Mouse (Mus musculus) lung, postnatal 0 days (tissue): Measurements from ENCODE around the gene Pa2g4. TPM values are rescaled to one million over a fixed set of nuclear protein-coding genes. Genes with fewer than 3 reads are reported as not detected.

Experiments
- ATAC-seq: fragments of 200-750 bp; cut with Nextera tagmentation; 2 replicates; pipeline ENCODE4 v1.8.0; 2017; ENCODE audit warnings: moderate library complexity
- DNase-seq: peaks from one replicate; pipeline ENCODE4 v3.0.0-alpha.2; 2016; ENCODE audit warnings: low spot score
- H3K27ac ChIP-seq: fragments of 300-500 bp; sonication (generic); 2 replicates; pipeline ENCODE4 v1.5.1; 2014; ENCODE audit warnings: antibody characterized with exemption, mild to moderate bottlenecking, low read length, mixed read lengths
- H3K27me3 ChIP-seq: fragments of 300-500 bp; sonication (generic); replicated peaks from 2 replicates; pipeline ENCODE4 v1.6.1; 2014; ENCODE audit warnings: low read length, mixed read lengths; ENCODE audit not compliant: insufficient read depth
- H3K36me3 ChIP-seq: fragments of 300-500 bp; sonication (generic); 2 replicates; pipeline ENCODE4 v1.6.1; 2014; ENCODE audit warnings: low read length, mixed read lengths; ENCODE audit not compliant: insufficient read depth
- H3K4me1 ChIP-seq: fragments of 300-500 bp; sonication (generic); 2 replicates; pipeline ENCODE4 v1.6.1; 2014; ENCODE audit warnings: antibody characterized with exemption, low read depth, low read length, mixed read lengths; ENCODE audit not compliant: insufficient read depth
- H3K4me2 ChIP-seq: fragments of 300-500 bp; sonication (generic); replicated peaks from 2 replicates; pipeline ENCODE4 v1.6.1; 2014; ENCODE audit warnings: low read depth, mild to moderate bottlenecking, low read length, moderate library complexity, mixed read lengths
- H3K4me3 ChIP-seq: fragments of 300-500 bp; sonication (generic); 2 replicates; pipeline ENCODE4 v1.5.1; 2014; ENCODE audit warnings: low read depth, low read length
- H3K9ac ChIP-seq: fragments of 300-500 bp; sonication (generic); replicated peaks from 2 replicates; pipeline ENCODE4 v1.6.1; 2014; ENCODE audit warnings: low read depth, mild to moderate bottlenecking
- H3K9me3 ChIP-seq: fragments of 300-500 bp; sonication (generic); 2 replicates; pipeline ENCODE4 v1.6.1; 2016; ENCODE audit warnings: low read length, mixed read lengths
- CTCF ChIP-seq: IDR thresholded peaks from 2 replicates; pipeline ENCODE4 v1.5.1; 2016; ENCODE audit warnings: antibody characterized with exemption, mild to moderate bottlenecking
- EP300 ChIP-seq: IDR thresholded peaks from 2 replicates; pipeline ENCODE4 v1.6.1; 2016; ENCODE audit warnings: antibody characterized with exemption, mild to moderate bottlenecking, control low read depth
- WGBS: fragments of 180-500 bp; shearing (Covaris S2); extraction: QIAGEN DNeasy Blood & Tissue Kit; methylation state at CpG from one replicate; pipeline ENCODE4 v1.1.7; 2014; 5-methylcytosine and 5-hydroxymethylcytosine counted together
- polyA plus RNA-seq: library from polyadenylated mRNA; unstranded; fragments of >200 nt; fragmentation: Nextera tagmentation; extraction: Ambion mirVana; gene quantifications from 2 replicates; pipeline ENCODE4 v1.2.1, GENCODE M21; 2015

Pa2g4 gene
- polyA plus RNA-seq, 1 experiment from 2014 or later, result 64.2 TPM

DNA sequence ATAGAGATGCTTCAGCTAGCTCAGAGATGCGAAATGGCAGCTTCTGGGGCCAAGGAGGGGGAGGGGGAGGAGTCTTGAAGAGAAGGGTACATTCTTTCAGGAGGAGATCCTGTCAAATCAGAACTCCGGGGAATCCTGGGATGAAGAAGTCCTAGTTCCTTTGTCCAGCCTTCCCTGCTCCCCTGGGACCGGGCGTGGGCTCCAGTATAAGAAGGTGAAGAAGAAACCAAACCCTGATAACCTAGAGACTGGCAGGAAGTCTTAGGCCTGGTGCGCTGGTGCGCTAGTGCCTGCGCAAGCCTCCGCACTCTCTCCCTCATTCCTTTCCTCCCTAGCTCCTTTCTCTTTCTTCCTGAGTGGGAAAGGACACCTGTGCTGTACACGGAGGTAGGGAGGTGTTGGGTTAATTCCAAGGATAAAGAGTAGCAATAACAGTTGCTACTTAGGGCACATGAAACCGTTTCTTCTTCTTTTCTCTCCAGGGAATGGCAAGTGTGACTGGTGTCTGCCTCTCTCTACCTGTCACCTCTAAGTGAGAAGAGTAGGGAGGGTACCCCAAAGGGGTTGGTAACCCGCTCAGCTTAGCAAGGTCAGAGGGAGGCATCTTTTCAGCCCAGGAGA is 41.6 kb downstream of the Pa2g4 start:
- no peaks in the 10 kb centered on the region for H3K9me3 ChIP-seq
- no peak for TF ChIP-seq CTCF
- no peak for TF ChIP-seq EP300
- peak overlapping the region; percentile 85 for H3K4me3 ChIP-seq
- peaks cover 8% of the 10 kb centered on the region; the same call in 1 of the 2 replicates for H3K36me3 ChIP-seq
- no peaks in the 10 kb centered on the region for H3K27me3 ChIP-seq
- peak overlapping the region; percentile 93; the same call in 1 of the 2 replicates for H3K27ac ChIP-seq
- ATAC-seq, result no peak
- peaks cover 6% of the 10 kb centered on the region; the same call in 1 of the 2 replicates for H3K4me1 ChIP-seq
- 22% methylated on average over 11 of the region's 11 CpGs for WGBS
- H3K4me2 ChIP-seq, result peak overlapping the region; percentile 92
- no peak for DNase-seq
- peak overlapping the region; percentile 79 for H3K9ac ChIP-seq

DNA sequence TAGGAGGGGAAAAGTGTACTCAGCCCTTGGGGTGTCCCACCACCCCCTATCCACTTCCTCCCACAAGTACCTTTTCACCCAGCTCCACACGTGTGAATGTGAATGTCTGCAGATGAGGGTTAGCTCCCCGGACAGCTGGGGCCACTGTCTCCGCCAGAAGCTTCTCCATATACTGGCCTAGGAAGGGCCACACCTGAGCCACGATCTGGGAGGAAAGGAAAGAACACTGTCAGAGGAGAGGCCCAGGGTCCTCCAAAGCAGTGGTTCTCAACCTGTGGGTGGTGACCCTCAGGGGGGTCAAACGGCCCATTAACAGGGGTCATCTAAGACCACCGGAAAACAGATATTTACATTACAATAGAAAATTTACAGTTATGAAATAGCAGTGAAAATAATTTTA is 43.4 kb downstream of the Pa2g4 start:
- no peak for TF ChIP-seq EP300
- no peak for TF ChIP-seq CTCF

GRCm38 (mm10) chr10:128520591-128520990 is 45.2 kb downstream of the Pa2g4 start:
- DNase-seq, result no peak
- Histone ChIP-seq H3K9me3 (no peaks in the 10 kb centered on the region), H3K4me3 (no peak overlapping the region), H3K4me2 (no peak overlapping the region), H3K9ac (no peak overlapping the region), H3K27me3 (no peaks in the 10 kb centered on the region), H3K4me1 (peaks cover 6% of the 10 kb centered on the region; the same call in 1 of the 2 replicates), H3K36me3 (peaks cover 23% of the 10 kb centered on the region), H3K27ac (no peak overlapping the region)
- no peak for TF ChIP-seq CTCF
- no peak for TF ChIP-seq EP300
- 88% methylated on average over 16 of the region's 16 CpGs for WGBS
- ATAC-seq, result no peak

More for the DNA sequence above, 43.4 kb downstream of the Pa2g4 start:
- H3K9me3 ChIP-seq, result no peaks in the 10 kb centered on the region
- no peak overlapping the region for H3K4me2 ChIP-seq
- H3K27me3 ChIP-seq, result no peaks in the 10 kb centered on the region
- no peak overlapping the region for H3K9ac ChIP-seq
- H3K4me3 ChIP-seq, result no peak overlapping the region
- no peak for DNase-seq
- WGBS, result 74% methylated on average over 6 of the region's 6 CpGs
- H3K4me1 ChIP-seq, result peaks cover 6% of the 10 kb centered on the region; the same call in 1 of the 2 replicates
- no peak for ATAC-seq
- H3K27ac ChIP-seq, result no peak overlapping the region
- peaks cover 15% of the 10 kb centered on the region for H3K36me3 ChIP-seq

DNA sequence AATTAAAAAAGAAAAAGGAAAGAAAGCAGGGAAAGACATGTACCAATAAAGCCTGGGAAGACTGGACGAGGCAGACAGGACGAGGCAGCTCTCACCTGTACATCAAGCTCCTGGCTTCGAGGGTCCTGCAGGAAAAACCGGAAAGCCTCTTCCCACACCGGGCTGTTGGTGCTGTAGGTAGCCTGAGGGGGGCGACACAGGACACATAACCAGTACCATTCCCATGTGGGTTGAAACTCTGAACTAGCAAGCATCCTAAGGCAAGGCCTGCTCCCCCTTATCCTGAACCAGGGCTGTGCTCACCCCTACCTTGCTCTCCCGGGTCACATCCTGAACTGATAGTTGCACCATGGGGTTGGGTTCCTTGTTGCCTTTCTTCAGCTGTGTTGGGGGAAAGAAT is 47.0 kb downstream of the Pa2g4 start:
- Histone ChIP-seq H3K9me3 (no peaks in the 10 kb centered on the region), H3K4me2 (no peak overlapping the region), H3K9ac (no peak overlapping the region), H3K27ac (no peak overlapping the region), H3K4me1 (no peaks in the 10 kb centered on the region), H3K27me3 (no peaks in the 10 kb centered on the region), H3K36me3 (peaks cover 35% of the 10 kb centered on the region), H3K4me3 (no peak overlapping the region)
- 72% methylated on average over 7 of the region's 7 CpGs for WGBS
- DNase-seq (peak; percentile 75), ATAC-seq (peak; percentile 66)
- TF ChIP-seq CTCF (peak; percentile 74), EP300 (no peak)

GRCm38 (mm10) chr10:128516677-128517076 is 49.1 kb downstream of the Pa2g4 start:
- no peaks in the 10 kb centered on the region for H3K4me1 ChIP-seq
- H3K9ac ChIP-seq, result no peak overlapping the region
- TF ChIP-seq CTCF, result no peak
- peak; percentile 53; the same call in 1 of the 2 replicates for ATAC-seq
- no peaks in the 10 kb centered on the region for H3K27me3 ChIP-seq
- H3K4me2 ChIP-seq, result no peak overlapping the region
- H3K9me3 ChIP-seq, result no peaks in the 10 kb centered on the region
- H3K27ac ChIP-seq, result no peak overlapping the region
- no peak overlapping the region for H3K4me3 ChIP-seq
- H3K36me3 ChIP-seq, result peaks cover 49% of the 10 kb centered on the region
- WGBS, result 40% methylated on average over 6 of the region's 6 CpGs
- peak; percentile 37 for DNase-seq

DNA sequence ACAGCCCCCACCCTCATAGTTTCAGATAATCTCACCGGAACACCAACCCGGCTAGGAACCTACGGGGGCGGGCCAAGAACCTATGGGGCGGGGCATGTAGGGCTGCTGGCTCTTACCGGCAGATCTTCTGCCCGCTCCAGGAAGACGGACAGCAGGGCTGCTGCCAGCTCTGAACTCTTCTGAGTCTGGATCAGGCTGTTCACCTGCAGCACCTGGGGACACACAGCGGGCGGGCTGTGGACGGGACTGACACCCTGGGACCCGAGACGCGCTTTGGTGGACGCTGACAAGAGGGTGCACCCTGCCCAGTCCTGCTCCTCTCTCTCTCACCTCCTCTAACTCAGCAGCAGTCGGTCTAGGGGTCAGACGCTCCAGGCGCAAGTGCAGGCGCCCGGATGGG is 49.8 kb downstream of the Pa2g4 start:
- no peaks in the 10 kb centered on the region for H3K4me1 ChIP-seq
- no peaks in the 10 kb centered on the region for H3K9me3 ChIP-seq
- no peak overlapping the region for H3K4me2 ChIP-seq
- TF ChIP-seq CTCF (no peak), EP300 (no peak)
- no peak overlapping the region for H3K4me3 ChIP-seq
- H3K27ac ChIP-seq, result no peak overlapping the region
- H3K27me3 ChIP-seq, result no peaks in the 10 kb centered on the region
- H3K36me3 ChIP-seq, result peaks cover 51% of the 10 kb centered on the region
- H3K9ac ChIP-seq, result no peak overlapping the region
- DNase-seq (no peak), ATAC-seq (no peak)
- WGBS, result 49% methylated on average over 20 of the region's 20 CpGs

- no peak overlapping the region for H3K4me2 ChIP-seq
- WGBS, result 84% methylated on average over 4 of the region's 4 CpGs
- H3K9me3 ChIP-seq, result no peaks in the 10 kb centered on the region
- H3K27me3 ChIP-seq, result no peaks in the 10 kb centered on the region
- no peak overlapping the region for H3K9ac ChIP-seq
- no peaks in the 10 kb centered on the region for H3K4me1 ChIP-seq
- peaks cover 52% of the 10 kb centered on the region for H3K36me3 ChIP-seq
- DNase-seq (no peak), ATAC-seq (no peak)
- TF ChIP-seq CTCF (no peak), EP300 (no peak)
- no peak overlapping the region for H3K4me3 ChIP-seq
- H3K27ac ChIP-seq, result no peak overlapping the region
Observed at GRCm38 (mm10) chr10:128515044-128515443, 50.7 kb downstream of the Pa2g4 start.
